Mouse (Mus musculus) stomach, embryonic 14.5 days (tissue): ENCODE measurements around the gene Cnn1. TPM values are rescaled to one million over a fixed set of nuclear protein-coding genes. Genes with fewer than 3 reads are reported as not detected.

Experiments used
- ATAC-seq: fragments of 200-750 bp; cut with Nextera tagmentation; 2 replicates; pipeline ENCODE4 v1.8.0; 2017; ENCODE audit warnings: low read depth, moderate TSS enrichment; ENCODE audit not compliant: insufficient number of reproducible peaks, insufficient read depth, low FRiP score
- H3K27ac ChIP-seq: fragments of 300-500 bp; sonication (generic); 2 replicates; pipeline ENCODE4 v1.5.1; 2014; ENCODE audit warnings: mild to moderate bottlenecking, low read length, moderate library complexity, mixed read lengths
- H3K27me3 ChIP-seq: fragments of 300-500 bp; sonication (generic); 2 replicates; pipeline ENCODE4 v1.6.1; 2014; ENCODE audit warnings: low read length, control low read depth, mixed read lengths; ENCODE audit not compliant: control insufficient read depth, insufficient read depth
- H3K36me3 ChIP-seq: fragments of 300-500 bp; sonication (generic); 2 replicates; pipeline ENCODE4 v1.6.1; 2014; ENCODE audit warnings: mild to moderate bottlenecking, control low read depth, low read length, moderate library complexity, mixed read lengths; ENCODE audit not compliant: control insufficient read depth, insufficient read depth
- H3K4me1 ChIP-seq: fragments of 300-500 bp; sonication (generic); 2 replicates; pipeline ENCODE4 v1.6.1; 2014; ENCODE audit warnings: low read length, control low read depth, mixed read lengths; ENCODE audit not compliant: control insufficient read depth, insufficient read depth
- H3K4me2 ChIP-seq: fragments of 300-500 bp; sonication (generic); replicated peaks from 2 replicates; pipeline ENCODE4 v1.6.1; 2014; ENCODE audit warnings: low read depth, low read length, control low read depth
- H3K4me3 ChIP-seq: fragments of 300-500 bp; sonication (generic); 2 replicates; pipeline ENCODE4 v1.5.1; 2014; ENCODE audit warnings: low read depth, low read length, control low read depth
- H3K9ac ChIP-seq: fragments of 300-500 bp; sonication (generic); replicated peaks from 2 replicates; pipeline ENCODE4 v1.6.1; 2014; ENCODE audit warnings: low read depth, mild to moderate bottlenecking, control low read depth, low read length, moderate library complexity, mixed read lengths
- H3K9me3 ChIP-seq: fragments of 300-500 bp; sonication (generic); 2 replicates; pipeline ENCODE4 v1.6.1; 2016; ENCODE audit warnings: low read depth, low read length, control low read depth; ENCODE audit not compliant: control insufficient read depth
- WGBS: fragments of 180-500 bp; shearing (Covaris S2); extraction: QIAGEN DNeasy Blood & Tissue Kit; methylation state at CpG from one replicate; pipeline ENCODE4 v1.1.7; 2014; 5-methylcytosine and 5-hydroxymethylcytosine counted together
- polyA plus RNA-seq: library from polyadenylated mRNA; unstranded; fragments of >200 nt; fragmentation: Nextera tagmentation; extraction: Ambion mirVana; gene quantifications from 2 replicates; pipeline ENCODE4 v1.2.1, GENCODE M21; 2014

Gene Cnn1
- polyA plus RNA-seq, 1 experiment from 2014 or later, result 443 TPM

GRCm38 (mm10) chr9:22085022-22085834 lies 13.8 kb upstream of the Cnn1 start, which contains the start of gene Ecsit:
Gene Ecsit, minus strand, starts transcription at chr9:22085438.
- Histone ChIP-seq H3K36me3 (no peaks in the 10 kb centered on the region), H3K4me2 (peak within 1 kb of the TSS; percentile 70), H3K9ac (peak within 1 kb of the TSS; percentile 49), H3K27ac (peak within 1 kb of the TSS; percentile 87), H3K27me3 (no peaks in the 10 kb centered on the region), H3K4me3 (peak within 1 kb of the TSS; percentile 71), H3K9me3 (no peaks in the 10 kb centered on the region), H3K4me1 (no peaks in the 10 kb centered on the region)
- WGBS, result under 1% methylated on average over 48 of the region's 48 CpGs
- peak; percentile 98 for ATAC-seq

DNA sequence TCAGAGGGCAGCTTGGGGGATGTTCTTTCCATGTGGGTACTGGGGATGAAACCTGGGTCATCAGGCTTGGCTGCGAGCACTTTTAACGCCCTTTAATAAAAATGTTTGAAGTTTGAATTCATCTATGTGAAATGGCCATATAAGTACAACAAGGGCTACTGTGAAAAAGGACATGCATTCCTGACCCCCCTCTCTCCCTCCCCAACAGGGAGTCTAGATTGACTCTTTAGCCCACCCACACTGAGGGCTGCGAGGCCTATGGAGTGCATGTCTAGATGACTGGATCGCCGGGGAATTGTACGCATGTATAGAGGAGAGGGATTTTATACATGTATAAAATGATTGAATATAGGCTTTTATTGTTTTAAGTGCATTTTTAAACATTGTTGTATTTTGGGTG lies 13.0 kb upstream of the Cnn1 start:
- Histone ChIP-seq H3K27ac (peak overlapping the region; percentile 87), H3K4me3 (peak overlapping the region; percentile 71), H3K9ac (peak overlapping the region; percentile 49), H3K4me1 (no peaks in the 10 kb centered on the region), H3K4me2 (peak overlapping the region; percentile 70), H3K36me3 (no peaks in the 10 kb centered on the region), H3K9me3 (no peaks in the 10 kb centered on the region), H3K27me3 (no peaks in the 10 kb centered on the region)
- 49% methylated on average over 6 of the region's 6 CpGs for WGBS
- ATAC-seq, result 0 out of 2 replicates have a peak, but pooled peaks have one; percentile 14

GRCm38 (mm10) chr9:22087034-22087618 lies 11.9 kb upstream of the Cnn1 start:
- Histone ChIP-seq H3K27me3 (no peaks in the 10 kb centered on the region), H3K4me1 (no peaks in the 10 kb centered on the region), H3K9ac (no peak overlapping the region), H3K36me3 (no peaks in the 10 kb centered on the region), H3K4me2 (no peak overlapping the region), H3K27ac (no peak overlapping the region), H3K9me3 (no peaks in the 10 kb centered on the region), H3K4me3 (no peak overlapping the region)
- 90% methylated on average over 2 of the region's 2 CpGs for WGBS
- no peak for ATAC-seq

DNA sequence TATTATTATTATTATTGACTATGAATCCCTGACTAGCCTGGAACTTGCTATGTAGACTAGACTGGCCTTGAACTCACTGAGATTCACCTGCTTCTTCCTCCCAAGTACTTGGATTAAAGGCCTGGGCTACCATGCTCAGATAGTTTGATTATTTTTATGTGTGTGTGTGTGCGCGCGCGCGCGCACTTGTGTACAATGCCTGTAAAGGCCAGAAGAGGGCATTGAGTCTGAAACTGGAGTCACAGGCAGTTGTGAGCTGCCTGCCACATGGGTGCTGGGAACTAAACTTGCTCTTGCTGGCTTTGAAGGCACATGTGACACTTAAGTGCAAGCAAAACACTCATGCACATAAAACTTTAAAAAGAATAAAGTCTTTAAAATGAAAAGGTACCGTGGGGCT lies 9.7 kb upstream of the Cnn1 start:
- H3K4me2 ChIP-seq, result no peak overlapping the region
- no peak overlapping the region for H3K9ac ChIP-seq
- ATAC-seq, result no peak
- WGBS, result 99% methylated on average over 7 of the region's 7 CpGs
- H3K27ac ChIP-seq, result no peak overlapping the region
- no peaks in the 10 kb centered on the region for H3K36me3 ChIP-seq
- H3K27me3 ChIP-seq, result no peaks in the 10 kb centered on the region
- H3K9me3 ChIP-seq, result no peaks in the 10 kb centered on the region
- H3K4me1 ChIP-seq, result no peaks in the 10 kb centered on the region
- no peak overlapping the region for H3K4me3 ChIP-seq

- Histone ChIP-seq H3K36me3 (no peaks in the 10 kb centered on the region), H3K4me1 (no peaks in the 10 kb centered on the region), H3K9me3 (no peaks in the 10 kb centered on the region), H3K4me2 (no peak overlapping the region), H3K27ac (no peak overlapping the region), H3K27me3 (no peaks in the 10 kb centered on the region), H3K9ac (no peak overlapping the region), H3K4me3 (no peak overlapping the region)
- ATAC-seq, result no peak
- WGBS, result 83% methylated on average over 7 of the region's 7 CpGs
Measured at GRCm38 (mm10) chr9:22089986-22090385, 9.0 kb upstream of the Cnn1 start.

- WGBS, result 79% methylated on average over 6 of the region's 6 CpGs
- no peak for ATAC-seq
- Histone ChIP-seq H3K9ac (no peak overlapping the region), H3K4me1 (no peaks in the 10 kb centered on the region), H3K4me2 (no peak overlapping the region), H3K4me3 (no peak overlapping the region), H3K27me3 (no peaks in the 10 kb centered on the region), H3K9me3 (no peaks in the 10 kb centered on the region), H3K36me3 (no peaks in the 10 kb centered on the region), H3K27ac (no peak overlapping the region)
Measured at GRCm38 (mm10) chr9:22092746-22093145, 6.3 kb upstream of the Cnn1 start.

DNA sequence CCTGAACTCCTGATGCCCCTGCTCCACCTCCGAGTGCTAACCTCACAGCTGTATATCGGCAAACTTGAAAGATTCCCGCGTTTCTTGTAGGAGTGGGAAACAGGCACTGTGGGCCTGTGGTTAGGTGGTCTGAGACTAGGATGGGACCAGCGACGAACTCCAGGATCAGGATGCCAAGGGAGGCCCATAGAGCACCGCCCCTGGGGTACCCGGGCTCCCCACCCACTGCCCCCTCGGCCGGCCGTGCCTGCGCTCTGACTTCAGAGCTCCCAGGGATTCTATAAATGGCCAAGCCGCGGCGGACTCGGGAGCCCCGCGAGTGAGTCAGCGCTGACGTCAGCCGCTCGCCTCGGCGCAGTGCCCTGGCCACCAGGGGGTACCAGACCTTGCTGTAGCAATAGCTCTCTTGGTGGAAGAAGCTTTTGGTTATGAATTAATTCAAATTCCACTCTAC lies 3.1 kb upstream of the Cnn1 start:
- H3K4me3 ChIP-seq, result peak overlapping the region; percentile 28
- peaks cover 11% of the 10 kb centered on the region for H3K27me3 ChIP-seq
- no peaks in the 10 kb centered on the region for H3K9me3 ChIP-seq
- WGBS, result 1% methylated on average over 24 of the region's 24 CpGs
- H3K36me3 ChIP-seq, result no peaks in the 10 kb centered on the region
- H3K27ac ChIP-seq, result no peak overlapping the region
- H3K9ac ChIP-seq, result 0 out of 2 replicates have a peak overlapping the region, but pooled peaks have one; percentile 40
- peaks cover 6% of the 10 kb centered on the region; the same call in 1 of the 2 replicates for H3K4me1 ChIP-seq
- ATAC-seq, result peak; percentile 75; the same call in 1 of the 2 replicates
- H3K4me2 ChIP-seq, result peak overlapping the region; percentile 62

DNA sequence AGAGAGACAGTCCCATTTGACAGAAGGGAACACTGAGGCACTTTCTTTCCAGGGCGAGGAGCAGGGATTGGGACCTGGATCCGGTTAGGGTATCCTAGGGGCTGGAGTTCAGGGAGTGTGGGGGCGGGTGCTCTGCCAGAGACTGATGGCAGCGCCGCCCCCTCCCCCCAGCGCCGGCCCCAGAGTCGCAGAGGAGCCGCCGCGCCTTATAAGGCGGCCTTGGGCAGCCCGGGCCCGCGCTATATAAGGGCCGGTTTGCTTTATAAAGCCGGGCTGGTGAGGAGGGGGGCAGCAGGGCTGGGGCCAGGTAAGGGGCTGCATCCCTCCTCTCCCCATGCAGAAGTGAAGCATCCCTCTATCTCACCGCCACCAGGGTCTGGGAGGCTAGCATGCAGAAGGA lies 906 bp downstream of the Cnn1 start:
- ATAC-seq, result peak; percentile 69; the same call in 1 of the 2 replicates
- Histone ChIP-seq H3K36me3 (no peaks in the 10 kb centered on the region), H3K9ac (0 out of 2 replicates have a peak overlapping the region, but pooled peaks have one; percentile 6), H3K4me3 (peak overlapping the region; percentile 23), H3K9me3 (no peaks in the 10 kb centered on the region), H3K4me2 (peak overlapping the region; percentile 29), H3K27me3 (peaks cover 11% of the 10 kb centered on the region), H3K4me1 (peaks cover 6% of the 10 kb centered on the region; the same call in 1 of the 2 replicates), H3K27ac (peak overlapping the region; percentile 84)
- 2% methylated on average over 18 of the region's 18 CpGs for WGBS
